Comparison of ENCODE assay signal across 21 mouse cellular contexts in genomic region chr10:69328656-69329046, GRCm38 (mm10). TPM values are rescaled to one million over a fixed set of nuclear protein-coding genes. Genes with fewer than 3 reads are reported as not detected.
DNase-seq lines count a peak whose midpoint lies in the region; ATAC-seq and TF ChIP-seq lines count a peak whose summit lies in the region.
"Had no signal": no experiment of that assay in that cellular context is flagged by ENCODE, and none has a peak within 500 bp of the region (broad histone marks: within the 10 kb centered on the region; RNA-seq: fewer than 3 reads in every experiment).

No protein-coding gene starts in this region.

- no peaks in the 10 kb centered on the region for H3K36me3 ChIP-seq in midbrain, embryonic 12.5 days
- no peaks in the 10 kb centered on the region for H3K36me3 ChIP-seq in midbrain, embryonic 11.5 days (ENCODE audit: control insufficient read depth, insufficient read depth, low read length)
- peaks cover 6% of the 10 kb centered on the region; the same call in 1 of the 2 replicates for H3K36me3 ChIP-seq in liver, embryonic 14.5 days (replicated peaks; ENCODE audit: control insufficient read depth, insufficient read depth, low read depth)
- no peaks in the 10 kb centered on the region for H3K36me3 ChIP-seq in midbrain, postnatal 0 days (ENCODE audit: insufficient read depth, low read length)
- H3K36me3 ChIP-seq in heart, embryonic 11.5 days (ENCODE audit: control insufficient read depth, insufficient read depth, low read length): no peaks in the 10 kb centered on the region

- no peak for DNase-seq in midbrain, embryonic 11.5 days (ENCODE audit: low spot score, missing footprints)
- DNase-seq in liver, embryonic 14.5 days (ENCODE audit: low read depth in 3 of 3, low spot score in 3 of 3): peak in 1 of 3 experiments; percentile 51
- no peak for DNase-seq in midbrain, postnatal 0 days (ENCODE audit: low spot score)
- DNase-seq in thymus, postnatal 10 days (ENCODE audit: low spot score in 2 of 2): no peak
- no peak for DNase-seq in right cerebral cortex, adult 18-20 months
- DNase-seq: adrenal gland, postnatal 10 days; cerebellum, adult 9-11 months; embryo, embryonic 11 days; heart, adult 18-20 months; kidney, postnatal 10 days; lung, adult 18-20 months; right cerebral cortex, postnatal 14 days; thymus, adult 2 months had no signal

- WGBS in midbrain, embryonic 12.5 days: 69% methylated on average over 4 of the region's 4 CpGs
- WGBS in midbrain, embryonic 11.5 days: 67% methylated on average over 4 of the region's 4 CpGs
- 41% methylated on average over 4 of the region's 4 CpGs for WGBS in liver, embryonic 14.5 days (ENCODE audit: insufficient replicate concordance)
- WGBS in midbrain, postnatal 0 days: 32% methylated on average over 4 of the region's 4 CpGs
- 64% methylated on average over 4 of the region's 4 CpGs for WGBS in heart, embryonic 11.5 days (ENCODE audit: insufficient replicate concordance)

- H3K4me1 ChIP-seq in midbrain, embryonic 12.5 days: no peaks in the 10 kb centered on the region
- H3K4me1 ChIP-seq in midbrain, embryonic 11.5 days (ENCODE audit: control insufficient read depth, insufficient read depth, low read length): no peaks in the 10 kb centered on the region; the same call in 1 of the 2 replicates
- H3K4me1 ChIP-seq in liver, embryonic 14.5 days (replicated peaks; ENCODE audit: control insufficient read depth in 2 of 2, insufficient read depth in 2 of 2, low read length in 1 of 2): peaks cover 0 to 7% of the 10 kb centered on the region in 2 experiments; a peak in 3 of 4 replicates
- H3K4me1 ChIP-seq in midbrain, postnatal 0 days (ENCODE audit: insufficient read depth, low read length): peaks cover 5% of the 10 kb centered on the region; the same call in 1 of the 2 replicates
- no peaks in the 10 kb centered on the region for H3K4me1 ChIP-seq in heart, embryonic 11.5 days (ENCODE audit: control insufficient read depth, insufficient read depth, low read length)

- H3K9ac ChIP-seq in midbrain, embryonic 12.5 days (replicated peaks): no peak overlapping the region
- H3K9ac ChIP-seq in midbrain, embryonic 11.5 days (ENCODE audit: low read length): no peak overlapping the region
- H3K9ac ChIP-seq in liver, embryonic 14.5 days (replicated peaks): no peak overlapping the region
- no peak overlapping the region for H3K9ac ChIP-seq in midbrain, postnatal 0 days (replicated peaks; ENCODE audit: low read length, poor library complexity, severe bottlenecking)
- H3K9ac ChIP-seq in heart, embryonic 11.5 days (ENCODE audit: low read depth, low read length): no peak overlapping the region

- no peaks in the 10 kb centered on the region for H3K9me3 ChIP-seq in midbrain, embryonic 12.5 days
- H3K9me3 ChIP-seq in midbrain, embryonic 11.5 days (ENCODE audit: control insufficient read depth, low read length): no peaks in the 10 kb centered on the region
- H3K9me3 ChIP-seq in liver, embryonic 14.5 days (ENCODE audit: control insufficient read depth, low read length): no peaks in the 10 kb centered on the region
- no peaks in the 10 kb centered on the region for H3K9me3 ChIP-seq in midbrain, postnatal 0 days (ENCODE audit: low read length)
- H3K9me3 ChIP-seq in heart, embryonic 11.5 days (replicated peaks; ENCODE audit: control insufficient read depth, low read length): no peaks in the 10 kb centered on the region
- H3K9me3 ChIP-seq: G1E had no signal

- no peak for TF ChIP-seq CTCF in liver, embryonic 14.5 days (IDR thresholded peaks at IDR 0.05; ENCODE audit: low read depth)
- no peak for TF ChIP-seq CTCF in midbrain, postnatal 0 days (IDR thresholded peaks at IDR 0.05)

- no peak overlapping the region for H3K4me2 ChIP-seq in midbrain, embryonic 12.5 days (replicated peaks)
- no peak overlapping the region for H3K4me2 ChIP-seq in midbrain, embryonic 11.5 days
- no peak overlapping the region for H3K4me2 ChIP-seq in liver, embryonic 14.5 days (ENCODE audit: low read depth)
- no peak overlapping the region for H3K4me2 ChIP-seq in midbrain, postnatal 0 days (ENCODE audit: low read depth, low read length, poor library complexity, severe bottlenecking)
- H3K4me2 ChIP-seq in heart, embryonic 11.5 days: no peak overlapping the region

- 0 out of 2 replicates have a peak, but pooled peaks have one; percentile 17 for TF ChIP-seq EP300 in liver, embryonic 14.5 days (IDR thresholded peaks at IDR 0.05; ENCODE audit: low read depth)

- H3K27me3 ChIP-seq in midbrain, embryonic 12.5 days: no peaks in the 10 kb centered on the region
- no peaks in the 10 kb centered on the region for H3K27me3 ChIP-seq in midbrain, embryonic 11.5 days (ENCODE audit: control insufficient read depth, insufficient read depth, low read length)
- H3K27me3 ChIP-seq in liver, embryonic 14.5 days (ENCODE audit: control insufficient read depth, insufficient read depth, low read length): no peaks in the 10 kb centered on the region
- H3K27me3 ChIP-seq in midbrain, postnatal 0 days (ENCODE audit: insufficient read depth, low read length): no peaks in the 10 kb centered on the region
- H3K27me3 ChIP-seq in heart, embryonic 11.5 days (ENCODE audit: control insufficient read depth, insufficient read depth, low read length): no peaks in the 10 kb centered on the region

- H3K27ac ChIP-seq in midbrain, embryonic 12.5 days (replicated peaks): no peak overlapping the region
- no peak overlapping the region for H3K27ac ChIP-seq in midbrain, embryonic 11.5 days (ENCODE audit: low read depth, low read length)
- no peak overlapping the region for H3K27ac ChIP-seq in liver, embryonic 14.5 days
- peak overlapping the region; percentile 32; the same call in 1 of the 2 replicates for H3K27ac ChIP-seq in midbrain, postnatal 0 days (ENCODE audit: low read depth, low read length)
- no peak overlapping the region for H3K27ac ChIP-seq in heart, embryonic 11.5 days (ENCODE audit: low read depth, low read length)
- H3K27ac ChIP-seq: macrophage had no signal

- ATAC-seq in midbrain, embryonic 12.5 days (ENCODE audit: low FRiP score, low read depth): 0 out of 2 replicates have a peak, but pooled peaks have one; percentile 44
- no peak for ATAC-seq in midbrain, embryonic 11.5 days (ENCODE audit: low FRiP score)
- peak; percentile 90 for ATAC-seq in erythroblast, adult 5-6 weeks (replicated peaks; ENCODE audit: low FRiP score, poor library complexity, severe bottlenecking)
- peak; percentile 68; the same call in 1 of the 2 replicates for ATAC-seq in liver, embryonic 14.5 days (ENCODE audit: insufficient read depth)
- peak; percentile 54; the same call in 1 of the 2 replicates for ATAC-seq in midbrain, postnatal 0 days (ENCODE audit: low FRiP score)
- ATAC-seq in heart, embryonic 11.5 days (replicated peaks; ENCODE audit: insufficient number of reproducible peaks, low FRiP score, low TSS enrichment): no peak
- ATAC-seq: forebrain, embryonic 16.5 days had no signal

- no peak overlapping the region for H3K4me3 ChIP-seq in midbrain, embryonic 12.5 days
- H3K4me3 ChIP-seq in midbrain, embryonic 11.5 days (ENCODE audit: low read depth, low read length): no peak overlapping the region
- no peak overlapping the region for H3K4me3 ChIP-seq in liver, embryonic 14.5 days (ENCODE audit: insufficient read depth in 1 of 2, low read depth in 2 of 2, low read length in 2 of 2)
- no peak overlapping the region for H3K4me3 ChIP-seq in midbrain, postnatal 0 days (ENCODE audit: low read depth, low read length)
- H3K4me3 ChIP-seq in heart, embryonic 11.5 days (ENCODE audit: low read depth, low read length): no peak overlapping the region
- H3K4me3 ChIP-seq: myocyte had no signal

RNA-seq across cellular contexts. Expression of gene Cdk1, which starts 24.1 kb away (rescaled TPM):
- 288 and 297 TPM in 2 replicates for polyA plus RNA-seq in midbrain, embryonic 12.5 days (2016; fragmentation: Nextera tagmentation; extraction: Ambion mirVana)
- polyA plus RNA-seq in midbrain, embryonic 11.5 days (2014; fragmentation: Nextera tagmentation; extraction: Ambion mirVana): 408 and 424 TPM in 2 replicates
- 21.1 and 35.5 TPM in 2 replicates for total RNA-seq in erythroblast, adult 5-6 weeks (2015; ENCODE audit: low replicate concordance)
- total RNA-seq in erythroblast, adult 5-6 weeks (2017; ENCODE audit: low replicate concordance): 82.0 and 106 TPM in 2 replicates
- polyA plus RNA-seq in liver, embryonic 14.5 days (2012; rRNA removed): 140 and 273 TPM in 2 replicates
- 353 and 360 TPM in 2 replicates for polyA plus RNA-seq in liver, embryonic 14.5 days (2014; fragmentation: Nextera tagmentation; extraction: Ambion mirVana)
- 19.4 and 38.1 TPM in 2 replicates for total RNA-seq in midbrain, postnatal 0 days (2014; rRNA removed)
- 23.7 and 25.5 TPM in 2 replicates for polyA plus RNA-seq in midbrain, postnatal 0 days (2015; fragmentation: Nextera tagmentation; extraction: Ambion mirVana)
- 372 and 388 TPM in 2 replicates for polyA plus RNA-seq in heart, embryonic 11.5 days (2014; fragmentation: Nextera tagmentation; extraction: Ambion mirVana)
- total RNA-seq: gastrocnemius, adult 8-10 months had no signal

Comparison
In these comparisons a context has a peak if more than half of its experiments do, and no peak if none do; other contexts are left out.
1. ATAC-seq: peak in midbrain, embryonic 12.5 days (single experiment), erythroblast, adult 5-6 weeks (single experiment), liver, embryonic 14.5 days (single experiment) and midbrain, postnatal 0 days (single experiment); none in midbrain, embryonic 11.5 days (single experiment) and heart, embryonic 11.5 days (single experiment).